Mouse (Mus musculus) adrenal gland, adult (tissue): ENCODE results near the gene Ppp1r35.

ENCODE experiments used
- DNase-seq, 2 experiments: peaks; one replicate each; pipeline ENCODE4 v3.0.0; 2022 to 2023; ENCODE audit warnings: low spot score in 1 of 2; ENCODE audit not compliant: inconsistent age in 2 of 2

Ppp1r35 gene

GRCm38 (mm10) chr5:137781661-137782060, 3.0 kb downstream of the Ppp1r35 start:
- peak in 1 of 2 experiments; percentile 44 for DNase-seq

- DNase-seq = peak; percentile 42 to 55
Observed at GRCm38 (mm10) chr5:137782776-137783522, 4.3 kb downstream of the Ppp1r35 start.

GRCm38 (mm10) chr5:137783901-137784540, 5.4 kb downstream of the Ppp1r35 start:
- no peak for DNase-seq

DNA sequence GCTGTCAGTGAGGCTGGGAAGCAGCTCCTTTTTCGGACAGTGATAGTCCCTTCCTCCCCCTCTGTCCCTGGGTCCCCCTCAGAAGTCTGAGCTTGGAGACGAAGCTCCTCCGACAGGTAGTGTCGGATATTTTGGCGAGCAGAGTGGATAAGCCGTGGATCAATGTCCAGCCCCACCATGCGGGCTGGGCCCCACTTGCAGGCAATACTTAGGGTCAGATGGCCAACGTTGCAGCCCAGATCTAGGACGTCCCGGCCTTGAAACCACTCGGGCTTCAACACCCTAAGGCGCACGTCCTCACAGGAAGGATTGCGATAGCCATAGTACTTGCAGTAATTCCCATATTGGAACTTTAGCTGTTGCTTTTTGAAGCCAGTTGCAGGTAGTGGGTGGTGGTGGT, 5.9 kb downstream of the Ppp1r35 start:
- DNase-seq = peak; percentile 71 to 83

GRCm38 (mm10) chr5:137785164-137786031, 6.7 kb downstream of the Ppp1r35 start:
- DNase-seq = peak in 1 of 2 experiments; percentile 83

DNA sequence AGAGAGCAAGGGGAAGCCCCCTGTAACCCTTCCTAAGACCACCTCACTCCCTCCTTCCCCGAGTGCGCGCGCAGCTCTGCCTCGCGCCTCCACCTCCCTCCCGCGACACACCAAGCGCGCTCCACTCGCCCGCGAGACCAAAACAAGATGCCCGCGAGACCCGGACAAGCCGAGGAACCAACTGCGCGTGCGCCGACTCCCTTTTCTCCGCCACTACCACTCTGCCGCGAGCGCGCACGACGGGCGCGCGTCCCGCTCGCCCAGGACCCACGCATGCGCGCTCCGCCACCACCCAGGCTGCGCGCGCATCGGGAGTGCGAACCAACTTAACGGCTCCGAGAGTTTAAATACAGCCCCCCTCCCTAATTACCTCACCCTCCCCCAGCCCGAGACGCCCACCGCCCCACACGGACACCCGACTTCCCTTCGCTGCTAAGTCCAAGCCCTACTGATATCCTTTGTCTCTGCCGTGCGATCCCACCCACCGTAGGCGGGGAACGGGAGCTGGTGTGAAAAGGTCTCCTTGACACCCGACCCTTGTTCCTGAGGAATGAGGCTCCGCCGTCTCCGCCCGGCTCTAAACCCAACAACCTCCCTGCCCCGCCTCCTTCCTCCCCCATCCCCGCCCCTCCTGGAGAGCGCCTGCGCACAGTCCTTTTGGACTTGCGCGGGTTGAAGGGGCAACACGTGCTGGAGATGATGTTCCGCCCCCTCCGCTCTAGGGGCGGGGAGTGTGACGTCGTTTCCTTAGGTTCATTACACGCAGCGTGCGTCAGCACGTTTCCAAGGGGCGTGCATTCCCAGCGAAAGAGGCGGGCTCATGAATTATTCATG, 7.7 kb downstream of the Ppp1r35 start:
- peak; percentile 99 to 100 for DNase-seq

DNA sequence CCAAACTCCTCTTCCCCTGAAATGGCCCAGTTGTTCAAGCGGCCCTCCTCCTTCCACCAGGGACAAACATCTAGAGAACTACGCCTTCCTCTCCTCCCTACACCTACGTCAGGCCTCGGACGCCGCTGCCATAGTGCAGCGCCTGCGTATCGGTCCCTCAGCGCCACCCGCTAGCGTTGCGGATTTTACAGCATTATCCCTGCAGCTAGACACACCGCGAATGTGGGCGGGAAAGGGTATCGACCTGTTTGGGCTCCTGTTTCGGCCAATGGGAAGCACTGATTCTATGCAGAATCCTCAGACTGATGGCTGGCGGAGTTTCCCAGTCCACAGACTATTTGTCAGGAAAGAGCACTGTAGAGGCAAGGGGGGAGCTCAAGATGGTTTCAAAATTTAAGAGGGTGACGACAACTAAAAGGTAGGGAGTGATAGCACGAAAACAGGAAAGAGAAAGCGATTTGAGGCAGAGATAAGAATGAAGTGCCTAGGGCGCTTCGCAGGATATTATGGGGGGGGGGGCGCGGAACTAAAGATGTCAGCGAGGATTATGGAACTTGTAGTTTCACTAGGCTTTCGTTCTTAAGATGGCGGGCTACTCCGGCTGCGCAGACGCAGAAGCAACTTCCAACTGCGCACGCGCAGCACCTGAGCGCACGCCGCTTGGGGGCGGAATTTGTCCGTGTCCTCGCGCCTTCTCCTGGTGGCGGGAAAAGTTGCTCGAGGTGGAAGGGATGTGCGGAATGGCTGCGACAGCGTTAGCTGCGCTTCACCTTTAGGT, 8.7 kb downstream of the Ppp1r35 start, which contains the start of the genes Mepce and Zcwpw1:
Gene Mepce, minus strand, starts transcription at position 505 of the 778 bp plus-strand sequence.
Gene Zcwpw1, plus strand, starts transcription at position 648 of the 778 bp plus-strand sequence.
- peak; percentile 97 to 98 for DNase-seq

DNA sequence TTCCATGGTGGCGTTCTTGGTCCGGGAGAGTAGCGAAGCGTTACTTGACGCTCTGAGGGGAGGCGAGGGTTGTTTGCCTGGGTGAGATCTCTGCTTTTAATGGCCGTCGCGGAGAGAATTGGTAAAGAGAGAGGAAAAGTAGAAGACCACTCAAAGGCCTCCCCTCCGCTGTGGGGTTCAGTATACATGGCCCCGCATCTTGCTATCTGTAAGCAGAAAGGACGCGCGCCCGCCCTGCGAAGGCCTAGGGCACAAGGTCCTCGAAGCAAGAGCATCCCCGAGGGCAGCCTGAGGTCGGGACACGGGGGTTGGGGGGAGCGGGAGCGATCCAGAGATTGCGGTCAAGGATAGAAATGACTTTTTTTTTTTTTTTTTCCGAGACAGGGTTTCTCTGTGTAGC, 9.5 kb downstream of the Ppp1r35 start:
- peak in 1 of 2 experiments; percentile 71 for DNase-seq

- no peak for DNase-seq
Observed at GRCm38 (mm10) chr5:137788946-137789531, 10.4 kb downstream of the Ppp1r35 start.

DNA sequence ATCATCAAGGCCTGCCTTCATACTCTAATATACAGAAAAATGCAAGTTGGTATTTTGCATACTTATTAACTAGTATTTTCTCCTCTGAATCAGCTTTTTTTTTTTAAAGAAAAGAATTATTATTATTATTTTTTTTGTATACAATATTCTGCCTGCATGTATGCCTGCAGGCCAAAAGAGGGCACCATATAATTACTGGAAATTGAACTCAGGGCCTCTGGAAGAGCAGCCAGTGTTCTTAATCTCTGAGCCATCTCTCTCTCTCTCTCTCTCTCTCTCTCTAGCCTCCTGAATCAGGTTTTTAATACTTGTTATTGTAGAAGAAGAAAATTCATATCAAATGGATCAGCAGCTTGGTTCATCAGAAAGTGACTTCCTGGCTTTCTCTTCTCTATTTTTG, 12.9 kb downstream of the Ppp1r35 start:
- DNase-seq = no peak

DNA sequence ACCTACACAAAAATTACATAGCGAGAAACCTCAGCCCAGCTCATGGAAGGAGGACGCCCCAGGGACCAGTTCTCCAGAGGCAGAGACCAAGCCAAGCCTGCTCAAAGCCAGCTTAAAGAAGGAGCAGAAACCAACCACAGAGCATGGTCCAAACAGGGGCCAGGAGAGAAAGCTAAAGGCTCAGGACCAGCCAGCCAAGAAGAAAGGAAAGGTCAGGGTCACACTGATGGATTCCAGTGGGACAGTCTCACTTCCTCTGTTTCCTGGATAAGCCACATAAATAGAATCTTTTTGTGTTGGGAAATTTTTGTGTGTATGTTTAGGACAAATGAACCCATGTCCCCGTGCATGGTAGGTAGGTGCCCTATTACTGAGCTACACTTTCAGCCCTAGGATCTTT, 18.0 kb downstream of the Ppp1r35 start:
- peak; percentile 48 to 74 for DNase-seq

- DNase-seq = no peak
Observed at GRCm38 (mm10) chr5:137800917-137801316, 22.3 kb downstream of the Ppp1r35 start.

- no peak for DNase-seq
Observed at GRCm38 (mm10) chr5:137806158-137806557, 27.5 kb downstream of the Ppp1r35 start.

- DNase-seq = no peak
Observed at GRCm38 (mm10) chr5:137808316-137808715, 29.7 kb downstream of the Ppp1r35 start.

DNA sequence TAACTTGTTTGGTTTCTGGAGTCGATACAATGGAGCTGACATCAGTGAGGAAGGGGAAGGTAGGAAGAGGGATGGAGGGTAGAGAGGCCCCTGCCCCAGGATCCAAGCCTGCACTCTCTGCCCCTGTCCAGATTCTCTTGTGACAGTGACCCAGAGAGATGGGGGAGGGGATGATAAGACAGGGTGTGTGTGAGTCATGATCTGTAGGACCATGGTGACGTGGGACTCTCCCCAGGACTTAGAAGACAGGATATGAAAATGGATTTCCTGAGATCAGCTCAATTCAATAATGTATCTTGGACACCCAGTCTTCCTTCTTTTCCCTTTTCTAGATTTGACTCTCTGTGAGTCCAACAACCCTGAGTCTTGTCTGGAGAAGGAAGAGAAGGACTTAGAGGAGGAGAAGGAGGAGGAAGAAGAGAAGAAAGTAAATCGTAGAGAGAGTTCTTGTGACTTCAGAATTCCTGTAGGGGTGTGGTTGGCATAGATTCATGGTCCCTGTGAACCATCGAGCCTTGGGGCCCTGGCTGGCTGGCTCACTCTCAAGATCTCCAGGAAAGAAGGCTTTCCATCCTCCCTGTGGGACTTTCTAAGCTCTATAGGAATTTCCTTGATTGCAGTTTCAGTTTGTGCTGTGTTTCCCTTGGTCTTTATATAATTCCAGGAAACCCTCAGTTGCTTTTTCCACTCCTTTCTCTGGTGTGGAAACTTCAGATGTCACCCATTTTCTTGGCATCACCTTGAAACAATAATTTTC, 39.0 kb downstream of the Ppp1r35 start:
- no peak for DNase-seq

DNA sequence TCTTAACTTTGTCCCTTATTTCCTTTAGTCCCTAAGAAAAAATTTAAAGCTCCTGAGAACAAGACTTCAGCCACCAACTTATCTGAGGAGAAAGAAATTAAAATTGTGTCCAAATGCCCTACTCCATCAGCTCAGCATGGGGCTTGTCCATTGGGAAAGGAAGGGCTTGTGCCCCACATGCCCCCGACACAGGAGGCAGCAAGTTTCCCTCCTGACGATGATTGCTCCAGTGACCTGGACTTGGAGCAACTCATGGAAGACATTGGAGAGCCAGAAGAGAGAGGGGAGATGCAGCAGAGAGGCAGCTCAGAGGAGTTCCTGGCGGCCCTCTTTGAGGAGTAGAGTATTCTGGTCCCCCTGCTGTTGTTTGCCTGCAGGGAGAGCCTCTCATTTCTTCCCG, 43.5 kb downstream of the Ppp1r35 start:
- DNase-seq = no peak

DNA sequence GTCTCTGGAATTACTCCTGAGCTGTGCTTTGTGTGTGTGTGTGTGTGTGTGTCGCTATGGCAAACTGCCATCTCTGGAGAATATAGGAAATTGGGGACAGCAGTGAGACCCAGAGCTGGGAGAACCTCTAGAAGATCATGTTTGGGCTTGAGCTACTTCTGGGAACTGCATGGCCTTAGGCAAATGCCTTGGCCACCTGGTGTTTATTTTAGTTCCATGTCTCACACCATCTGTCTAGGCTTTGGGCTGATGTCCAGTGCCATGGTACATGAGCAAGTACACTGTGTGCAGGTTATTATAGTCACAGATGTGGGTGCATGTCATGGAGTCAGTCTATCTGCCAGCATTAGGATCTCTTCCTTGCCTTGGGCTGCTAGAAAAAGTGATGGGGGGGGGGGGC, 44.0 kb downstream of the Ppp1r35 start:
- no peak for DNase-seq

DNA sequence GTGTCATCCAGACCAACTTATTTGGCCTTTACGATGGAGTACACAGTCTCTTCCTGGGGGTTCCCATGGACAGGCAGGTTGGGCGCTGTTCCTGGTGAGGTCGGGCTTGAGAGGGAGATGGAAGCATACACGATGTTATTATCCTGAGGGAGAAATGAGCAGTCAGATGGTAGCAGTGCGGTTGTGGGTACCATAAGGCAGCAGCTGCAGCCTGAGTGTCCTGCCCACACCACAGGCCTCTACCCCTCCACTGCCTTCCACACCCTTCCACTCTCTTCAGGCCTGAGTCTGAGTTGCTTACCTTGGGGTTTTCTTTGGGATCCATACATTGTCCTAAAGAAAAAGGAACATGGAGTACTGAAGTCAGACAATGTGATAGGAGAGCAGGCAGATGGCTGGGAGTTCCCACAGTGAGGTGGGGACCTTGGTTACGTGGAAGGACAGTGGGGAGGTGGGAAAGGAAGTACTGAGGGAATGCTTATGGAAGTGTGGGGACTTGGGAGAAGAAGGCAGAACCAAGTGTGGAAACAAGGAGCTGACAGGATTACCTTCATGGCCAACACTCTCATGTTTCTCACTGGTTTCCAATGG, 44.9 kb downstream of the Ppp1r35 start:
- no peak for DNase-seq
